Mouse (Mus musculus) bone marrow, adult 2 months (tissue): Measurements from ENCODE around the gene Ltf. TPM values are rescaled to one million over a fixed set of nuclear protein-coding genes. Genes with fewer than 3 reads are reported as not detected.

Source experiments
- H3K27ac ChIP-seq: fragments of 200-500 bp; 2 replicates; pipeline ENCODE4 v1.5.1; 2012; ENCODE audit warnings: low read depth, mild to moderate bottlenecking, control low read depth, inconsistent platforms, low read length; ENCODE audit not compliant: control insufficient read depth, poor library complexity, insufficient read depth
- H3K4me1 ChIP-seq: fragments of 200-500 bp; 2 replicates; pipeline ENCODE4 v1.6.1; 2011; ENCODE audit warnings: low read length; ENCODE audit not compliant: control insufficient read depth, insufficient read depth
- H3K4me3 ChIP-seq: fragments of 200-500 bp; replicated peaks from 2 replicates; pipeline ENCODE3; 2011; ENCODE audit warnings: mild to moderate bottlenecking, low read depth, low read length, control low read depth; ENCODE audit not compliant: control insufficient read depth
- CTCF ChIP-seq: fragments of 200-500 bp; IDR thresholded peaks from 2 replicates; pipeline ENCODE4 v1.5.1; 2011; ENCODE audit warnings: low read length, control low read depth; ENCODE audit not compliant: control insufficient read depth, insufficient read depth
- POLR2A ChIP-seq: fragments of 200-500 bp; IDR thresholded peaks from 2 replicates; pipeline ENCODE4 v1.6.1; 2011; ENCODE audit warnings: low read depth, mild to moderate bottlenecking, control low read depth, low read length, borderline replicate concordance; ENCODE audit not compliant: control insufficient read depth
- WGBS: fragments of 180-500 bp; shearing (Covaris S2); methylation state at CpG from one replicate; pipeline ENCODE4 v1.1.7; 2018; 5-methylcytosine and 5-hydroxymethylcytosine counted together
- polyA plus RNA-seq: library from polyadenylated mRNA; stranded (reverse); fragments of >200 nt; gene quantifications from 2 replicates; pipeline ENCODE4 v1.2.4, GENCODE M21; 2011; ENCODE audit warnings: low replicate concordance; ENCODE audit not compliant: missing spikeins, insufficient read depth, insufficient read length

The Ltf gene
- polyA plus RNA-seq, 1 experiment, result 1,953 TPM

DNA sequence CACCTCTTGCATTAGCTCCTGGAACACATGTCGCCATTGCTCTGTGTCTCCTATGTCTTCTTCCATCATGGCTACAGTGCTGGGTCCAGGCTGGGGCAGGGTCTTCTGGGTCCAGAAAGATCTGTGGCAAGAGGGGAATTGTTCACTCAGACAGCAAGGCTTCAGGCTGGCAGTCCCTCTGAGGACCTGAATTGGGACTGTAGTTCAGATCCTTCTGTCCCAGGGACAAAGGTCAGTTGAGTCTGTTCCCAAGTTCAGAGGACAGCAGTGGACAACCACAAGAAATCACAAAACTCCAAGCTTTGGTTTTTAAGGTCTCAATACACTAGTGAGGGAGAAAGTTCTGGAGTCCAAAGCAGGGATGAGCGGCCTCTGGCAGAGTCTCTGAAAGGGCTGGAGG lies 29.5 kb upstream of the Ltf start:
- Histone ChIP-seq H3K27ac (no peak overlapping the region), H3K4me1 (no peaks in the 10 kb centered on the region; the same call in 1 of the 2 replicates)
- 91% methylated on average over 2 of the region's 2 CpGs for WGBS

DNA sequence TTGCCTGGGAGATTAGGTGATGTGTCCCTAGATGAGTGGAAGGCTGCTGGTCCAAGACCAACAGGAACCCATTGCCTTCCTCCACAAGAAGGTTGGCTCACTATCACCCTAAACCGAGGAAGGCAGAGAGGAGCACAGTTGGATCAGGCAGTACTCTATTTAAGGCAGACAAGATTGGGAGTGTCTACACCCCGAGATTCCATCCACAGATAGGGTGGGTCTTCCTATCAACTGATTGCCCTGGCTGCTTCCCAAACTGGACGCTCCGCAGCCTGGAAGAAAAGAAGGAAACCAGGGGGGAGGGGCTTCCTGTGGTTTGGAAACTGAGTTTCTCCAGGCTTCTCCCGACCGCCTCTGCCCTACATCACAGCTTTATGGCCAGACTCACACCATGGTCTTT lies 28.9 kb upstream of the Ltf start, which contains the start of gene Rtp3:
TSS of gene Rtp3 (minus strand) at position 380 of the 400 bp plus-strand sequence.
- no peak for TF ChIP-seq POLR2A
- WGBS, result 56% methylated on average over 6 of the region's 6 CpGs
- no peak within 1 kb of the TSS for H3K4me3 ChIP-seq

More for the DNA sequence above, 29.5 kb upstream of the Ltf start:
- no peak overlapping the region for H3K4me3 ChIP-seq
- TF ChIP-seq CTCF, result no peak
- TF ChIP-seq POLR2A, result no peak

DNA sequence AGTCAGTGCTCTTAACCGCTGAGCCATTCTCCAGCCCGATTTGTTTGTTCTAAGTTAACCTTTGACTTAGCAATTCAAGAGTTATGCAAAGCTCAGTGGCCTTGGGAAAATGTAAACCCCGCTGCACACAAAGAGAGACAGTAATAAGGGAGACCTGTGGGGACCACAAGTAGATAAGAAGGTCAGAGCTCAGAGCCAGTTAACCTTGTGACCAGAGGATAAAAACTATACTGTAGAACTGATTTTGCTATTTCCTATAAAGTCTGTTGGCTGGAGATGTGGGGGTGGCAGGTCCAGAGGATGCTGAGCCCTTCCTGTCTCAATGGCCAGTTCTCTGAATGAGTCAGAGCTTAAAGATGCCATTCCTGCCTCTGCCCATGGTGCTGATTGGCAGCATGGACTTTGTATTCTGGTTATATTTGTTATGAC lies 25.8 kb upstream of the Ltf start:
- no peak overlapping the region for H3K27ac ChIP-seq
- TF ChIP-seq POLR2A, result no peak
- no peak for TF ChIP-seq CTCF
- WGBS, result 64% methylated on average over 3 of the region's 3 CpGs
- H3K4me1 ChIP-seq, result peaks cover under 1% of the 10 kb centered on the region; the same call in 1 of the 2 replicates
- H3K4me3 ChIP-seq, result no peak overlapping the region

More for the DNA sequence above, 28.9 kb upstream of the Ltf start, which contains the start of gene Rtp3:
- no peak within 1 kb of the TSS for H3K27ac ChIP-seq
- H3K4me1 ChIP-seq, result no peaks in the 10 kb centered on the region; the same call in 1 of the 2 replicates

DNA sequence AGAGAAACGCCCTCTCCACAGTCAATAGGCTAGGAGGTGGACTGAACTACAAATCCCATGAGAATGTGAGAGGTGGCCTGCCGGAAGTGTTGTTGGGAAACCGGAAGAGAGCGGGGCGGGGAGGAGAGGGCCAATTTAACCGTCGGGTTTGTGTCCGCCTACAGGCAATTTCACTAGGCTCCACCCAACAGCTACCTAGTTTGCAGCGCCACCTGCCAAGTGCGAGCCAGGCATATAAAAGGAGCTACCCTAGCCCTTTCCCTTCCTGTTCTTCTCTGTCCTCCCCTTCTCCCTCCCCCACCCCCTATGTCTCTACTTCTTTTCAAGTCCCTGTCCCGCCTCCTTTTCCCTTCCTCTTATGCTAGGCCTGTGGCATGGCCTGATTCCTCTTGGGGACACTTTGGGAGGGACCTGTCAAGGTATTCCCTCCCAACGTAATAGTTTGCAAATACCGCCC lies 24.3 kb upstream of the Ltf start:
- peaks cover 4% of the 10 kb centered on the region for H3K4me1 ChIP-seq
- TF ChIP-seq POLR2A (no peak), CTCF (no peak; the same call in 1 of the 2 replicates)
- H3K27ac ChIP-seq, result peak overlapping the region; percentile 35; the same call in 1 of the 2 replicates
- WGBS, result 13% methylated on average over 13 of the region's 13 CpGs
- H3K4me3 ChIP-seq, result peak overlapping the region; percentile 55

DNA sequence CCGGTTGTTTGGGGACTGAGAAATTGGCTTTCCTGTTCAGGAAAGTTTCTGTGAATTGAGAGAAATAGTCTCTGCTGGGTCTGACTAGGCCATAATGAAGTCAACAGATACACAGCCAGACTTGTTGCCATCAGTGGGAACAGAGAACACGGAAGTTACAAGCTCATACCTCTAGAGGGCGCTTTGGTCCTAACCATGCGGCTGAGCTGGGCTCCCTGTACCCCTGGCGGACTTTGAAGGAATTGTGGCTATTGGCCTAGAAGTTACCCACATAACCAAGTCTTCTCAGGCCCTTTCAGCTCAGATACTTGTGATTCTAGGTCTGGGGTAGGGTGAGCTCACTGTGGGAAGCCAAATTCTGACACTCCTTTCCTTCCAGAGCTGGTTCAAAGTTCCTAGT lies 21.8 kb upstream of the Ltf start:
- TF ChIP-seq POLR2A (no peak), CTCF (peak; percentile 98)
- Histone ChIP-seq H3K4me1 (peaks cover 4% of the 10 kb centered on the region), H3K4me3 (no peak overlapping the region), H3K27ac (no peak overlapping the region)
- WGBS, result 2% methylated on average over 5 of the region's 5 CpGs

DNA sequence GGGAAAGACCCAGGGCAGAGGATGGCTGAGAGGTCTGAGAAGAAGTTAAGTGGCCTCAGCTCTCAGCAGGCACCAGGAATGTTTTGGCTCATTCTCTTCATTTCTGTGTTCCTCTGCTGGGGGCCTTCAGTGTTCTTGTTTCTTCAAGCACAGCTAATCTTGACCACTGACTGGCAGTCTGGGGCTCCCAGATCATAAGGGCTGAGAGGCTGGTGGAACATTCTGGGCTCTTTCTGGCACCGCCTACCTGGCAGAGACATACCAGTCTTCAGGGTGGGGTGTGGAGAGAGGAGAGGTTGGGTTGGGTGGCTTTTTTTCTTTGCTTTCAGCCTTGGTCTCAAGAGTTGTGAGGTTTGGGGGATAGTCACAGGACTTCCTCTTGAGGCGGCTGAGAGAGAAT lies 20.0 kb upstream of the Ltf start:
- WGBS, result 37% methylated on average over 2 of the region's 2 CpGs
- no peak overlapping the region for H3K4me3 ChIP-seq
- TF ChIP-seq CTCF, result no peak
- no peak for TF ChIP-seq POLR2A
- H3K4me1 ChIP-seq, result peaks cover 4% of the 10 kb centered on the region
- H3K27ac ChIP-seq, result peak overlapping the region; percentile 74

DNA sequence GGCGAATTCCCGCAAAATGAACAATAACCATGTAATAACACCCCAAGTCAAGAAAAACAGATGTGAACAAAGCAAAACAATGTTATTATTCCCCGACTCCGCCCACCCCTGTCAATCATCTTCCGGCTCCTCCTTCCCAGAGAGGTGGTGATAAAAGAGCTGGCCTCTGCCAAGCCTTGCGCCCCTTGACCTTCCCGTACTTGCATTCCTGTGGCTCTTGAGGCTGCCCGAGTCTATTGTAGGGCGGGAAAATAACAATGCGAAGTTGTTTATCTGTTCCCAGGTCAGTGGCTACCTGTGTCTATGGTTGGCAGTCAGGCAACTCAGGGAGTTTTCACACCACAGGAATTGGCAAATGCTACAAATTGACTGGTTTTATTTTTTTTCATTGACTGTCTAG lies 19.2 kb upstream of the Ltf start:
- 80% methylated on average over 10 of the region's 10 CpGs for WGBS

DNA sequence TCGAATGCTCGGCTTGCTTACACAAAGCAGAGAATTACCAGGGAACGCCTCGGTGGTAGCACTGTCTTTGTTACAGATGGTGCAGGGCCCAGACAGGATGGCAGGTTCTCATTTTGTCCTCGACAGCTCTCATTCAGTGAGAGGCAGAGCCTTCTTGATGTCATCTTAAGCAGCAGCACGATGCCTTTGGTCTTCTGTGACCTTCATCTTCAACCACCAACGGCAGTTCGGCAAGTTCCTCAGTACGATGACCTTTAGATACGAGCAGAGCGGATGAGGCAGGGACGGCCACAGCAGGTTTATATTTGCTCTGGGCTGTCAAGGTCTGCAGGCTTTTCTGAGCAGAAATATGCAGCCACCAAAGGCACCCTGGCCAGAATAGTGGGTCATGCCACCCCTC lies 17.4 kb upstream of the Ltf start:
- TF ChIP-seq CTCF (no peak), POLR2A (no peak)
- Histone ChIP-seq H3K27ac (no peak overlapping the region), H3K4me3 (no peak overlapping the region), H3K4me1 (peaks cover 10% of the 10 kb centered on the region)
- WGBS, result 88% methylated on average over 12 of the region's 12 CpGs

More for the DNA sequence above, 19.2 kb upstream of the Ltf start:
- TF ChIP-seq CTCF, result no peak
- TF ChIP-seq POLR2A, result no peak
- H3K4me1 ChIP-seq, result peaks cover 5% of the 10 kb centered on the region
- no peak overlapping the region for H3K27ac ChIP-seq
- no peak overlapping the region for H3K4me3 ChIP-seq

DNA sequence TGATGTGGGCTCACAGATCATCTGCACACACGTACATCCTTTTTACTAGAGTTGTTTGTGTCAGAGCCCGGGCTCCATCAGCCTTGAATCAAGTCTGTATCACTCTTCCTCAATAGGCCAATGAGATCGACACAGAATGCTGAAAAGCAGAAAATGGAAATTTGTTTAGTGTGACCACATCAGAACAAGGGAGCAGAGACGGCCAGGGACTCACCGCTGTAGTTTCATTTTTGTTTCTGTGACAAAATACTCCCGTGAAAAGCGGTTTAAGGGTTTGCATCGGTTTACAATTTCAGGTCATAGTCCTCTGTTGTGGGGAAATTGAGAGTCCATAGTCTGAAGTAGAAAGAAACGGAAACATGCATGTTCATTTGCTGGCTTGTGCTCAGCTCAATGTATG lies 15.8 kb upstream of the Ltf start:
- 79% methylated on average over 9 of the region's 9 CpGs for WGBS
- Histone ChIP-seq H3K27ac (no peak overlapping the region), H3K4me1 (peaks cover 10% of the 10 kb centered on the region), H3K4me3 (no peak overlapping the region)
- TF ChIP-seq POLR2A, result no peak
- TF ChIP-seq CTCF, result no peak
